In the genomic region with DNA sequence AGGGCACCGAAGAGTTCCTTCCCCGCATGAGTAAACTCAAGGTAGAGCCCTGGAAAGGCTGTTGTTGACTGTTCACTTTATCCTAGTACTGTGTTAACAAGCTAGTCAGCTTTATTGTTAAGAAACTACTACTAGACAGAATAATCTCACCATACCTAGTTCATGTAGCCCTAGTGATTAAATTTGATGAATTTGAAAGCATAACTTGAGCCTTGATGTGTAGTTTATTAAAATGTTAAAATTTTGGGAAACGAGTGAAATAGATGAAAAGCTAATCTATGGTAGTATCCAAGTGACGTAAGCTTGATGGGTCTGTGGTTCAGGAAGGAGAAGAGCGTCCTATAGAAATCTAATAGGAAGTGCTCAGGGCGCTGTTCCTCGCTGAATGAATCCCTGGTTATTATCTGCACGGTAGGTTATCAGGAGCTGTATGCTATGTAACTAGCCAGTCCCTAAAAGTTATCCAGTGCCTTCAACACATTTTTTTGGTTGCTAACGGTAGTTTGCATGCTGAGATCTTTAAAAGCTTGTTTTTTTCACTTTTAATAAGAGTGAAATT, we compare ENCODE assay signal across 8 mouse cellular contexts. TPM values are rescaled to one million over a fixed set of nuclear protein-coding genes. Genes with fewer than 3 reads are reported as not detected.
A peak's percentile ranks its signal among the peaks of the same experiment; 100 is the strongest.
DNase-seq lines count a peak whose midpoint lies in the region; ATAC-seq and TF ChIP-seq lines count a peak whose summit lies in the region.

No protein-coding gene starts in this region.

- no peaks in the 10 kb centered on the region for H3K9me3 ChIP-seq in hindbrain, embryonic 10.5 days
- H3K9me3 ChIP-seq in midbrain, embryonic 10.5 days (replicated peaks): no peaks in the 10 kb centered on the region

- H3K27me3 ChIP-seq in kidney, adult 2 months (replicated peaks; ENCODE audit: control insufficient read depth, insufficient read depth, low read length): no peaks in the 10 kb centered on the region
- H3K27me3 ChIP-seq in hindbrain, embryonic 10.5 days (ENCODE audit: insufficient read depth, poor library complexity, severe bottlenecking): no peaks in the 10 kb centered on the region
- H3K27me3 ChIP-seq in midbrain, embryonic 10.5 days (ENCODE audit: low read depth, poor library complexity, severe bottlenecking): no peaks in the 10 kb centered on the region

- peaks cover 3% of the 10 kb centered on the region; the same call in 1 of the 2 replicates for H3K4me1 ChIP-seq in kidney, adult 2 months (ENCODE audit: control insufficient read depth, insufficient read depth, low read length)
- no peaks in the 10 kb centered on the region; the same call in 1 of the 2 replicates for H3K4me1 ChIP-seq in bone marrow, adult 2 months (ENCODE audit: control insufficient read depth, insufficient read depth, low read length)
- peaks cover 40% of the 10 kb centered on the region for H3K4me1 ChIP-seq in hindbrain, embryonic 10.5 days (replicated peaks)
- peaks cover 36% of the 10 kb centered on the region for H3K4me1 ChIP-seq in midbrain, embryonic 10.5 days

- no peak for ATAC-seq in inflammation-experienced regulatory T-cells, adult 6 months
- ATAC-seq in cerebellum, adult (ENCODE audit: insufficient number of reproducible peaks, low FRiP score, low TSS enrichment): no peak

- peak overlapping the region; percentile 98 for H3K27ac ChIP-seq in kidney, adult 2 months (ENCODE audit: insufficient read depth, low read depth, low read length)
- peak overlapping the region; percentile 100; the same call in 1 of the 2 replicates for H3K27ac ChIP-seq in bone marrow, adult 2 months (ENCODE audit: control insufficient read depth, insufficient read depth, low read depth, low read length, poor library complexity)
- peak overlapping the region; percentile 97 for H3K27ac ChIP-seq in hindbrain, embryonic 10.5 days
- H3K27ac ChIP-seq in midbrain, embryonic 10.5 days (replicated peaks): peak overlapping the region; percentile 97

- no peak for DNase-seq in kidney, adult 2 months
- no peak for DNase-seq in kidney, postnatal 4 days
- no peak for DNase-seq in hindbrain, embryonic 10.5 days (ENCODE audit: low spot score)
- no peak for DNase-seq in midbrain, embryonic 10.5 days (ENCODE audit: low spot score)
- no peak for DNase-seq in gastrocnemius, postnatal 36 days

- WGBS in kidney, adult 2 months: 7% methylated on average over 9 of the region's 9 CpGs
- WGBS in bone marrow, adult 2 months: 4% methylated on average over 9 of the region's 9 CpGs
- WGBS in hindbrain, embryonic 10.5 days: 32% methylated on average over 9 of the region's 9 CpGs
- WGBS in midbrain, embryonic 10.5 days: 34% methylated on average over 9 of the region's 9 CpGs

- TF ChIP-seq POLR2A in kidney, adult 2 months (IDR thresholded peaks at IDR 0.05; ENCODE audit: low read depth, low read length): no peak
- no peak for TF ChIP-seq POLR2A in bone marrow, adult 2 months (IDR thresholded peaks at IDR 0.05; ENCODE audit: borderline replicate concordance, control insufficient read depth, low read depth, low read length)

- no peak for TF ChIP-seq CTCF in kidney, adult 2 months (conservative IDR thresholded peaks at IDR 0.05; ENCODE audit: insufficient read depth, insufficient read length, low read depth, low read length)
- no peak for TF ChIP-seq CTCF in bone marrow, adult 2 months (IDR thresholded peaks at IDR 0.05; ENCODE audit: control insufficient read depth, insufficient read depth, low read length)

- no peaks in the 10 kb centered on the region for H3K36me3 ChIP-seq in kidney, adult 2 months (ENCODE audit: control insufficient read depth, insufficient read depth, low read length)
- peaks cover 23% of the 10 kb centered on the region for H3K36me3 ChIP-seq in hindbrain, embryonic 10.5 days
- H3K36me3 ChIP-seq in midbrain, embryonic 10.5 days: peaks cover 24% of the 10 kb centered on the region

- intact Hi-C loops in gastrocnemius, postnatal 36 days (cut with DNase I): no loop called here

- H3K4me3 ChIP-seq in kidney, adult 2 months (ENCODE audit: insufficient read depth, low read depth, low read length): peak overlapping the region; percentile 100
- peak overlapping the region; percentile 45 for H3K4me3 ChIP-seq in bone marrow, adult 2 months (replicated peaks; ENCODE audit: control insufficient read depth, low read depth, low read length)
- H3K4me3 ChIP-seq in hindbrain, embryonic 10.5 days: peak overlapping the region; percentile 97
- H3K4me3 ChIP-seq in midbrain, embryonic 10.5 days: peak overlapping the region; percentile 100

RNA-seq across cellular contexts. Expression of a gene that starts 2.3 kb away (rescaled TPM):
- polyA plus RNA-seq in kidney, adult 2 months (2012; rRNA removed): 13.5 and 14.1 TPM in 2 replicates
- polyA plus RNA-seq in bone marrow, adult 2 months (2011; ENCODE audit: insufficient read depth, insufficient read length, low replicate concordance, missing spikeins): 16.3 and 35.4 TPM in 2 replicates
- polyA plus RNA-seq in hindbrain, embryonic 10.5 days (2016; fragmentation: Nextera tagmentation; extraction: Ambion mirVana): 15.0 and 18.6 TPM in 2 replicates
- 13.0 and 14.4 TPM in 2 replicates for polyA plus RNA-seq in midbrain, embryonic 10.5 days (2016; fragmentation: Nextera tagmentation; extraction: Ambion mirVana)
- polyA plus RNA-seq in inflammation-experienced regulatory T-cells, adult 6 months (2017; shearing (Covaris generic)): 10 to 100 TPM; 16.4 to 18.6 (median 17.1) TPM
- total RNA-seq in gastrocnemius, postnatal 36 days (2021): 10 to 100 TPM; 24.6 to 28.5 TPM

RNA-seq across cellular contexts. Expression of a gene that starts 40.6 kb away (rescaled TPM):
- polyA plus RNA-seq in kidney, adult 2 months (2012; rRNA removed): 12.7 and 14.3 TPM in 2 replicates
- 1.1 and 2.5 TPM in 2 replicates for polyA plus RNA-seq in bone marrow, adult 2 months (2011; ENCODE audit: insufficient read depth, insufficient read length, low replicate concordance, missing spikeins)
- 12.9 and 14.8 TPM in 2 replicates for polyA plus RNA-seq in hindbrain, embryonic 10.5 days (2016; fragmentation: Nextera tagmentation; extraction: Ambion mirVana)
- 12.4 TPM in 2 replicates for polyA plus RNA-seq in midbrain, embryonic 10.5 days (2016; fragmentation: Nextera tagmentation; extraction: Ambion mirVana)
- 1 to 10 TPM; 1.4 to 4.3 (median 3.5) TPM for polyA plus RNA-seq in inflammation-experienced regulatory T-cells, adult 6 months (2017; shearing (Covaris generic))
- 1 to 10 TPM; 7.3 to 9.2 TPM for total RNA-seq in gastrocnemius, postnatal 36 days (2021)

RNA-seq across cellular contexts. Expression of a gene that starts 40.8 kb away (rescaled TPM):
- 7.0 and 9.2 TPM in 2 replicates for polyA plus RNA-seq in kidney, adult 2 months (2012; rRNA removed)
- polyA plus RNA-seq in bone marrow, adult 2 months (2011; ENCODE audit: insufficient read depth, insufficient read length, low replicate concordance, missing spikeins): 2.7 and 7.1 TPM in 2 replicates
- 10.3 and 14.2 TPM in 2 replicates for polyA plus RNA-seq in hindbrain, embryonic 10.5 days (2016; fragmentation: Nextera tagmentation; extraction: Ambion mirVana)
- 11.7 and 12.5 TPM in 2 replicates for polyA plus RNA-seq in midbrain, embryonic 10.5 days (2016; fragmentation: Nextera tagmentation; extraction: Ambion mirVana)
- 1 to 10 TPM in 1 of 3 experiments, under 1 TPM in 2; 0.83 to 1.0 (median 0.99) TPM for polyA plus RNA-seq in inflammation-experienced regulatory T-cells, adult 6 months (2017; shearing (Covaris generic))
- 1 to 10 TPM; 4.9 to 6.8 TPM for total RNA-seq in gastrocnemius, postnatal 36 days (2021)

Comparison
In these comparisons a context has a peak if more than half of its experiments do, and no peak if none do; other contexts are left out.
1. H3K4me3 ChIP-seq: peak in every context shown above with its lines; median percentile 100 in kidney, adult 2 months; 100 in midbrain, embryonic 10.5 days; 97 in hindbrain, embryonic 10.5 days; 45 in bone marrow, adult 2 months.